Mouse (Mus musculus) spleen, postnatal 36 days (tissue): ENCODE measurements at regions not wholly inside any gene's neighbourhood (a gene's known extent, or its start where the extent isn't known, plus 50 kb on each side); places are given as distances from the start of the nearest gene placed in this dataset.

ENCODE experiments used
- DNase-seq, 2 experiments: peaks; one replicate each; pipeline ENCODE4 v3.0.0; 2022; ENCODE audit warnings: low spot score in 2 of 2, mixed read lengths in 1 of 2

DNA sequence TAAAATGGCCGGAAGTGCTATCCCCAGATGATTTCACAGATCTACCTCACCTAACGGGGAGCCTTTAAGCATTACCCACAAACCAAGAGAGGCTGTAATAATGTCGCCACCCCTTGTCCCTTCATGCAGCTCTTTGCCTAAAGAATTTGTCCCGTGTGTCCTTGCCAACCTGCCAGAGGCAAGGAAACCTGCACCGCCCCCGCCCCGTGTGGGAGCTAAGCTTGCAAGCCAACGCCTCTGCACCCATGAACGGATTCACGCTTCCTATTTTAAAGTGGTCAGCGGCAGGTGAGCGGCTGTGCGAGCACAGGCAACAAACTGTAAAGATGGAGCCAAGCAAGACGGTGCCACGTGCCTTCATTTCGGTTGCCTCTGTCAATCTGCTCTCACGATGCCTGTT is 63.1 kb downstream of the Gm11011 start:
- no peak for DNase-seq

DNA sequence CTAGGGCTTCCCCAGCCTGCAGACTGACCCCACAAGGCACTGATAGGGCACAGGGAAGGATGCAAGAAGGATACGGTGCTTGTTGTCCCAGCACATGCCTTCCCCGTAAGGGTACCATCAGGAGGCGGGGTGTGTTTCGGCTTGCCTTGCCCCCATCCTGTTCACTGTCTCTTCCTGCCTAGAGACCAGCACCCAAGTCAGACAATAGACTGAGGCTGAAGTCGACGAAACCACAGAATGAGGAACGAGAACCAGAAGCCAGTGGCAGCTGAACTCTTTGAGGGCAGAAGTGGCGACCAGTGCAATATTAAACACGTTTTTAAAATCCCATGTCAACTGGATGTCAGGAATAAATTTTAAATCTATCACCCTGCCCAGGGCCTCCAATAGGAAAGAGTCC is 67.6 kb downstream of the Gm11011 start:
- DNase-seq = peak; percentile 56 to 59

DNA sequence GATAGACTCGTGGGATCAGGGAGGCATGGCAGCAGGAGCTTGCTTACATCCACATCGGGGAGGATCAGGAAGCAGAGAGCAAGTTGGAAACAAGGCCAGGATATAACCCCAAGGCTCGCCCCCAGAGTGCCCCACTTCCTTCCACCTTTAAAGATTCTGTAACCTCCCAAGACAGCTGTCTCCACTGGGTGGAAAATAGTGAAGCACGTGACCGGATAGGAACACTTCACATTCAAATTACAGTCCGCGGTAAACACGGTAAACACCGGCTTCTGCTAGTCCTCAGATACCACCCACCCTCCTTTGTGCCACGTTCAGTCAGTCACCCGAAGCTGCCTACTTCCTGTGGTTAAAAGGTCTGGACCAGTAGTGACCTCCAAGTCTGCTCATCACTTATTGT is 72.2 kb downstream of the Gm11011 start:
- DNase-seq = peak; percentile 73 to 77

DNA sequence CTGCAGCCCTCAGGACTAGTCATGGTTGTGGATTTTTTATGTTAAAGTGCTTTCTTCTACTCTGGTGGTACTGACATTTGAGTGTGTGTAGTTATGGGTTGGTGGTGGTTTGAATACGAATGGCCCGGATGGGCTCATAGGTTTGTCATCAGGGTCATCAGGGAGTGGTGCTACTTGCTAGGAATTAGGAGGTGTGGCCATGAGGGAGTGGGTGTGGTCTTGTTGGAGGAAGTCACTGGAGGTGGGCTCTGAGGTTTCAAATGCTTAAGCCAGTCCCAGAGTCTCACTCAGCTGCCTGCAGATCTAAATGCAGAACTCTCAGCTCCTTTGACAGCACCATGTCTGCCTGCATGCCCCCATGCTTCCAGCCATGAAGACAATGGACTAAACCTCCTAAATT is 76.8 kb downstream of the Gm11011 start:
- no peak for DNase-seq

DNA sequence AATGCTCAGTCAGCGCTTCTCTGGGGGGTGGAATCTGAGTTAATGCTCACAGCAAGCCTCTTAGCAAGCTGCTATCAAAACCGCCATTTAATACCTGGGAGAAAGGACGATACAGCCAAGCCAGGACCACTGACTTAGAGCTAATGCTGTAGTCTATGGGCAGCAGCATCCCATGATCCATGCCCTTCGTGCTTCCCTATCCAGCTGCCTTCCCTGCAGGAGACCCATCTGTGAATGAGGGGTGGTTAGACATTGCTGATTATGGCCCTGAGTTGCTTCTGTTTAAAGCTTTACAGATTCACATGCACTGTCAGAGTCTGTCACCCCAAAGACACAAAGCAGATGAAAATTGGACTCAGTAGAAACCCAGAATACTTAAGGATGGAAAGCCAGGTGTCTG is 78.1 kb downstream of the Gm11011 start:
- no peak for DNase-seq

DNA sequence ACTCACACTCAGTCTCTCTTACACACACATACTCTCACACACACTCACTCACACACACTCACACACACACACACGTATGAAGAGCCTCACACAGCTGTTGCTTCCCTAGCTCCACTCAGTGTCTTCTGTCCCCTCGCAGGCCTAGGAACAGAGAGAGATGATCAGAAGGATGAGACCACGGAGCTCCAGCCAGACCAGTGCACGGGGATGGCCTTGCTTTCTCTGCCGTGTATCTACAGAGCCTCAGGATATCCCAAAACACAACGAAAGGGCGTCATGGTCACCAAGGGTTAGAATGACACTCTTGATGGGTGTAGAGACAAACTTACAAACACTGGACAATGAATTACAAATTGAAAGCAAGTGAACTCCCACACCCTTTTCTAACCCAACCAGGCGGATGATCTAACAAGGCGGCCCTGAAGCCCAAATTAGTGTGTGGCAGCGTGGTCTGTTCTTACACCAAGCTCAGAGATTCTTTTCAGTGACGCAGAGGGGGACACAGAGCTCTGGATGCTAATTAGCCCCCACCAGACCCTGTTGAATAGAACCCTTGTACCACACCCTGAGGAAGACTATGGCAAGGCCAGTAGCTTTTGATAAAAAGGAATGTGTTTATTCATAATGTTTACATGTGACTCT is 83.0 kb downstream of the Gm11011 start:
- DNase-seq = no peak

DNA sequence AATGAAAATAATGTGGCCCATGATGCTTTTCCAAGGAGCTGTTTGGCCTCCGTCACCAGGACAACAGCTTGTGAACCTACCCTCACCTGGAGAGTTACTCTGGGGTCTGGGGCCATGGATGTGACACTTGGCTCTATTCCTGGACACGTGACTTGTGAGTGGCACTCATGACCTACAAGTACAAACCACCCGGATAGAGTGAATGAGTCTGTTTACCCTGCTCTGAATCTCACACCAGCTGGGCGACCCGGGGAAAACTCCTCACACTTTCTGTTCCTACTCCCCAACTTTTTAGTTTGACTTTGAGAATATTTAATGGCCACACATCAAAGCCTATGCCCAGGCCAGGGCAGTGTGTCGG is 84.0 kb downstream of the Gm11011 start:
- no peak for DNase-seq

DNA sequence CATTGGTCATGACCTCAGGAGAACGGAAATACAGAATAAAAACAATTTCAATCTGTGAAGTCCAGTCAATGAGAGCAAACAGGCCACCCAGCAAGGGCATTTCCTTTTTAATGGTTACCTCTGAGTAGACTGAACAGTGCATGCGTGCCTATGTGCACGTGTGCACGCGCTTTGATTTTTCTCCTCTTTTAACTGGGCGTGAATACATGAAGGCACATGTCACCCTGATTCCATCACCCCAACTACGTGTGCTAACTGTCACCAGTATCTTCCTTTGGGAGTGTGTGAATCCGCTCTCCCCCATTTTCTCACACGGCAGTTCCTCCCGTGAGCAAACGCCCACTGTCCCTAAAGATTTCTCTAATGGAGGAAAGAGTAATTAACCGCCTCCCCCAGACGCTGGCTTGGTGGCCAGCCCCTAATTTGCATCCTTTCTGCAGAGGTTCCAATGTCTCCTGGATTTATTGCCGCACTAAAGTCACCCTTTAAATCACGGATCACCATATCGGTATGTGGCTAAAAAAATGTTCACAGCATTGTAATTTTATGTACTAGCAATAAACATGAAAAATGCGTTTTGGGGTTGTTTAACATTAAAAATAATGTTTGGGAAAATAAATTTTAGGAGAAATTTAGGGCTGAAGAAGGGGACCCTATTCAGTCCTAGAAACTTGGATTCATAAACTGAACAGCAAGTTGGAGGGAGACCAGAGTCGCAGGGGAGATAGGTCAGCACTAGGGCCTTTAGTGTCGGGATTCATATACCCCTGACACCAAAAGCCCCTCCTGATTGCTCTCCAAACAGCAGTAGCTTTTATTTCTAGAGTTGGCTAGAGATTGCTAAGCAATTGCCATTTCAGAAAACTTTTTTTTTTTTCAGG is 84.6 kb downstream of the Gm11011 start:
- no peak for DNase-seq

DNA sequence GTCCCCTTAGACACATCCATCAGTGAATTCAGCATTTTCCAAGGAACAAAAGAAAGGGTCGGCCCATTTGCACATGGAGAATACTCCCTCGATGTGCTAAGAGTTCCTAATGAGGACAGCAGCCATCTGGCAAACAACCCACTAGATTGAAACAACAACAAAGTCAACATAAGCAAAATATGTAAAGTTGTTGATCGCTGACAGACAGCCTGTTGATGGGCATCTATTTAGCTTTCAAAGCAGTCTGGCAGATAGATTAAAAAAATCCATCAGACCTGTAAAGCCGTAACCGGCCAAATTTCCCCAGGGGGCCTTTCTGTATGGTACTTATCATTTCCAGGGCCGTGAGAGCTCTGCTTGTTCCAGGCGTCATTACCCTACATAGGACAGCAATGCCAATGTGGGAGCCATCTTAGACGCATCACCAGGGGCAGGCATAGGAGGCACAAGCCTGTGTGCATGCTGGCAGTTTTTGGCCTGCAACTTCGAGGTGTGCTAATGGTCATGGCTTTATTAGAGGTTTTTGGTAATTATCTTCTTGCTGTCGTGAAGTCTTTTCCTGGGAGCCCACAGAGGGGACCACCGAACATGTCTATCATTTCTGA is 85.7 kb downstream of the Gm11011 start:
- no peak for DNase-seq

DNA sequence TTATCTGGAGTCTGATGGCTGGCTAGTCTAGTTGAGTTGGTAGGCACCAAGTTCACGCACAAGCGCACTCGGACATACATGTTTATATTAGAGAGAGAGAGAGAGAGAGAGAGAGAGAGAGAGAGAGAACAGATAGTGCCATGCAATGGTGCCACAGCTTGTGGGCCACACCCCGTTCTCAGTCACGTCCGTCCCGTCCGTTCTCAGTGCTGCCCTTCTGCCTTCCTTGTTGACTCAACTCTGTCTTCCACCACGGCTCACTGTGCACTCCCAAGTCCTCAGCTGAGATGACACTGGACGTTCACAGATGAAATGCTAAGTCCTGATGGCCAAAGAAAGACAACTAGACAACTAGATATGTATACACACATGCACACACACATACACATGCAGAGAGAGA is 92.2 kb downstream of the Gm11011 start:
- DNase-seq = no peak

DNA sequence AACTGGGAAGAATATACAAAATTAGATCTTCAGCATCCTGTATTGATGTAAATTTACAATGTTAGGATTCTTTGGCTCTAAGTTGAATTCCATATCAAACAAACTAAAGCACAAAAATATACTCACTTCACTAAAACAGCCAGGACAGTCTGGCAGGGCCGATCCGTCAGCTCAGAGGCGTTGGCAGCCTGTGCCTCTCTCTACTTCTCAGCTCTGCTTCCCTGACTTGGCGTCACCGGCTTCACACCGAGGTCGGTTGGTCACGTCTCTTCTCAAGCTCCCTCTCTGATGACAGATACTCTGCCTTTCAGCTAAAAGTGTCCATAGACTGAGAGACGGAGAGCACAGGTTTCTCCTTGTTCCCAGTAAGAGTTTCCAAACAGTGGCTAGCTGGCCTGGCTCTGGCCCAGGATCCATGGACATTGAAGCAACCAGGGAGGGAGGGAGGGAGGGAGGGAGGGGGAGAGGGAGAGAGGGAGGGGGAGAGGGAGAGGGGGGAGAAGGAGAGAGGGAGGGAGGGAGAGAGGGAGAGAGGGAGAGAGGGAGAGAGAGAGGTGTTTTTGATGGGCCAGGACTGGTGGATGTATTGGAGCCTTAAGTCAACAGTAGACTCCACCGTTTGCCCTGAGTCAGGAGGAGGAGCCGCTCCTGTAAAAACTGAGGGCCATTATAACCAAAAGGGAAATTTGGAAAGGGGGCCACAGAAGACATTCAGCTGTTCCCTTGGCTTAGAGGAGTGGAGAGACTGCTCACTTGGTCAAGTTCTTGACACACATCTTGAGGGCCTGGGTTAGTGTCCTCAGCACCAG is 92.8 kb downstream of the Gm11011 start:
- DNase-seq = no peak

DNA sequence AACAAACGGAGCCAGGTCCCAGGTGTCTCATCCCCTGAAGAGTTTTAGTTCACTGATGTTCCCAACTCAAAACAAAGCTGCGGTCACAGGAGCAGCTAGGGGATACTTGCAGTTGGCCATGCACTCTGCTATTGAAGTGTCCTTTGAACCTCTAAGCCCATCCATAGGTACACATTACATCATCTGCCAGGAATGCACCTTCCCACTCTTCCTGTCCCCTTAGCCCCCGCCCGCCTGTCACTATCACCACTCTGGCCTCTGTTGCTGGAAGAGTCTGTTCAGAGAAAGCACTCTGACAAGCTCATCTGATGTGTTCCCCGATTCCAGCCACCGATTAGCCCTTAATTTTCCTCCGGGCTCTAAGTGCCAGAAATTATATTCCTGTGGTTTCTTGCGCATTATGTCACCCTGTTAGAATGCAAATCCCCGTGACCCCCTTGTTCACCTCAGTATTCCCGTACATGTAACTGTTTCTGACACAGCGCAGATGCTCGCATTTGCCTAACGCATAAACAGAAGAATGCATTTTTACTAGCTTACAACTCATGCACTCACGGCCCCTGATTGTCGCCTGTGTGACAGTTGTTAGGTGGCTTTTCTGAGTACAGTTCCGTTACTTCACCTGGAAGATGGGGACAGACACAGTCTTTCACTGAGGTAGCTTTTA is 93.8 kb downstream of the Gm11011 start:
- DNase-seq = no peak

DNA sequence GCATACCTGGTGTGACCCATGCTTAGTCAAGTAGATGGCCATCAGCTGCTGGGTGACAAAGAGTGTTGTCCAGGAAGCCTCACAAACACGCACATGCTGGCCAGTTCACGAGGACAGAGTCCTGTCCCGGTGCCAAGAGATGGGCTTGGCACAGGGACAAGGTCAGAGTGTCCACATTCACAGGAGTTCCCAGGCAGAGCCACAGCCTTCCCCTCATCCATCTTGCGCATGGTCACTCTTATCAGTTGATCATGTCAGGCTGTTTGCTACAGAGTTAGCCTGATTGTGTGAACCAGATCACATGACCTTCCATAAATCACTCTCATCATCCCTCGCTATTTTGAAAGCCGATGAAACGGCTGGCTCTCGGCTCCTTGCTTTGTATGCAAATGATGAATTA is 103.6 kb downstream of the Gm11011 start:
- no peak for DNase-seq

DNA sequence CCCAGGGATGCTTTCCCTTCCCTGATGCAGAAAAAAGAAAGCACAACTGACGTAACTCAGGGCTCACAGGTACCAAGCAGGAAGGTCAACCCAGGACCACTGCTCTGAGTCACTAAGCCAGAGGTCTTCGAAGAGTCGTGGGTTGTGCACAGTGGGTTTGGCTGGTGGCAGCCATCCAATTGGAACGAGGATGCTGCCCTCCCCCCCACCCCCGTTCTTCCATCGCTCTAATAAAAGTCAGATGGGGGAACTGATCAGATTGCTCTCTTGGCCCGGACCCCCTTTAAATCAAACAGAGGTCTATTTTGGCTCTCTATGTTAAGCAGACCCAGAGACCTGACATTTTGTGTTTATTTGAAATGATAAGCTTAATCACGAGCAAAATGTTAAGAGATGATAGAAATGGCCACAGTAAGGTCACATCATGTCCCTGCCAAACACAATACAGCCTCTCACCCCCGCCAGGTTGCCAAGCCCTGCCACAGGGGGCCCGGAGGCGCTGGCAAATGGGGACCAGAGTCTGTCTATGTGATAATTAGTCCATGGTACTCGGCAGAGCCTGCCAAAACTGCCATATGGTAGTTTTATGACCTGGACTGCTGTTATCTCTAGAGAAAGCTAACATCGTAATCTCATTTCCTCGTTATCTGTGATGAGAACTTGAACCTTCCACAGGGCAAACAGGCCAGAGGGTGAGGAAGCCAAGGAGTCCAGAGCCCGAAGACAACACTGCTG is 105.6 kb downstream of the Gm11011 start:
- no peak for DNase-seq

DNA sequence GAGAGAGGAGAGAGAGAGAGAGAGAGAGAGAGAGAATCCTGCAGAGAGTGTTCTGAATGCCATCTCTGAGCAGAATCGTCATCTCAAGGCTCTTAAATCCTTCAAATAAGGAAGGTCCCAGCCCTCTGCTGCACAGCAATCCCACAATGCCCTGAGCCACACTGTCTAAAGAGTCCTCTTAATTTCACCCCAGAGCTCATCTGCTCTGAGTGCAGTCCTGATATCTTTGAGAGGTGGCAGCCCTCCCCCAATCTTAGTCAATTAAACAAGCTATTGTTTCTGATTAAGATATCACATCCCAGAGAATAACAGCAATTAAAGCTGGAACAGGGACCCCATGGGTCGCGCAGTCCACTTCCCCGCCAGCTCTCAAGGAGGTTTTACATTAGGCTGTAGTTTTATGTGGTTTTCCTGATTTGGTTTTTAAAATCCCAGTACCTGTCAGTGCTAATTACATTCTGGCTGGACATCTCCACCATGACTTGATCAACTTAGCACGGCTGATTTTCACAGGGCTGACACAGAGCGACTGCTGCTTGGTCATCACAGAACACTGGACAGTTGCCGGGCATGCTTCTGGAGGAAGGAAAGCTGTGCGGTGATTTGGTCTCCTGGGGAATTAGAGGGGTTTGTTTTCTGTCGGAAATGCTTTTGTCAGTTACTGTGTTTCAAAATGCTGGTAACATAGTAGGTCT is 113.0 kb downstream of the Gm11011 start:
- no peak for DNase-seq

DNA sequence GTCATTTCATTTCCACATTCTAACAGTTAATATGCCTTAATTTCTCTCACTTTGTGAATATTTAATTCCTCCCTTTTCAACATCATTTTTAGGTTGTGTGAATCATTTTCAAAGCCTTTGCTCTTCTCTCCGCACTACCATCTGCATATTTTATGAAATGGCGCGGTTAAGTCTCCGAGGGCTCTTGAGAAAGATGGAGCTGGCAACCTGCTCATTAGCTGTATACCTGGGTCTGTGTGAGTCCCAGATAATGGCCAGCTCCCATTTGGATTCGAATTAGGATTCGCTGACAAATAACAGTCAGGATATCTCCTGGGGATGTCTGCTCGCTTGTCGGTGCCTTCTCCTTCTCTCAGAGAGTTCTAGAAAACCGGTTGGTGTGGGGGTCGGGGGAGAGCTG is 118.0 kb downstream of the Gm11011 start:
- no peak for DNase-seq

DNA sequence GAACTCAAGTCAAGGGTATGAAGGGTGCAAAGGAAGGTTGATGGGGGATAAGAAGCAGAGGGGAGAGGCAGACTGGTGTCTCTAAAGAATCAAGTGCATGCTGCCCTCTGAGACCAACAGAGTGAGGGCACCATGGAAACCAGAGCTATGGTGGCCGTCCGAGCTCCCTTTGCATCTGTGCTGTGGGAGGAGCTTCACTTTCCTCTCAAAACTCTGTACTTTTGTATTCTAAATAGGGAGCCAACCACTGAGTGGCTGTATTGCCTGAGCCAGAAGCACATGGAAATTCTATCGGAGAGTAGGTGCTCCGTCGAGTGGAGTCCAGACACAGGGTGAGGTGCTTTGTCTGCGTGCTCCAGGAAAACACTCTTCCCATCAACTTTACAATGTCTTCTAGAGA is 119.9 kb downstream of the Gm11011 start:
- no peak for DNase-seq

DNA sequence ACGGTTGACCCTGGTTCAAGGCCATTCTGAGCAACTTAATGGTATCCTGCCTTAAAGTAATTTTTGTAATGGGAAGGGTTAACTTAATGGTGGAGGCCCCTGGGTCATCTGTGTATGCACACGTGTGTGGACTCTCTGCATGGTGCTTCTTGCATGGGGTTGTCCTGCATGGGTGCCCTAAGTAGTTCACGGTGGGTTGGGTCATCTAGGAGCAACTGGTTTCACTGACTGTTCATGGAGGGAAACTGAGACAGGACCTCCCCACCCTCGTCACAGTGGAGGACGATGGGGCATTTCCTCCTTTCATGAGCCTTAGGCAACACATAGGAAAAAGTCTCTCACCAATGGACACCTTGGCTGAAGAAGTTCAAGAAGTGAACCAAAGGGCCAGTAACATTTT is 123.4 kb downstream of the Gm11011 start:
- no peak for DNase-seq

DNA sequence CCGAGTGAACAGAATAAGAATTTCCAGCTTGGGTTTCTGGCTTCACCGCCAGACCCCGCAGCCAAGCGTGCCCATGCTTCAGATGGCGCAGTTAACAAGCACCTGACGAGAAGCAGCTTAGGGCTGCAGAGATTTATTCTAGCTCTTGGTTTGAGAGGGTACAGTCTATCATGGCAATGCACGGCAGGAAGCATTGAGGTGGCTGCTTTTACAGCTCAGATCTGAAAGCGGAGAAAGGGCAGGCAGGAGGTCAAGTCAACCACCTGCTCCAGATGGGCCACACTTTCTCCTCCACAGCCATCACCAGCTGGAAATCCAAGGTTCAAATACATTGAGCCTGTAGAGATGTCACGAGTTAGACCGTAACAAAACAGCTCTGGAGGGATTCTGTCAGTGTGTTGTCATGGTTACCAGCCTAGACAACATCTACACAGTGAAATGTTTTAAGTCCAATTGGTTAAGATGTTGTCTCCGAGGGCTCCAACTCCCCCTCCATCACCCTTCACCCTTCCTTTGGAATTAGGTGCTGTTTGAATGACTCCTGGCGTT is 126.0 kb downstream of the Gm11011 start:
- DNase-seq = no peak

DNA sequence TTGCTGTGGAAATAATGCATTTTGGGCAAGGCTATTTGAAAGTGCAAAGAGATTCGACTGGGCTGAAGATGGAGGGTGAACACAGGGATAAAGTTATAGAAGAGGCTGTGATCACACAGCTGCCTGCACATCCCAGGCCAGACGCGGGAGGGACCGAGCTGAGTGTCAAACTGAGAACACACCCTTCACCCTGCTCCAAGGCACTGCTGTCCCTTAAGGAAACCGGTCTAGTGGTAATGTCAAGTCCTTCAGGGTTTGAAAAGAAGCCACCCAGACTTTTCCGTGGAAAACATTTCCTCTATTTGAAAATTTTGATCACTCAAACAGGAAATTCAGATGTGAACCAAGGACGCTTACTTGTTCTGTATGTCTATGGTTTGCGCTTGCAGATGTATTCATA is 134.6 kb downstream of the Gm11011 start:
- no peak for DNase-seq
